Comparison of ENCODE assay signal across 10 mouse cellular contexts in the genomic region with DNA sequence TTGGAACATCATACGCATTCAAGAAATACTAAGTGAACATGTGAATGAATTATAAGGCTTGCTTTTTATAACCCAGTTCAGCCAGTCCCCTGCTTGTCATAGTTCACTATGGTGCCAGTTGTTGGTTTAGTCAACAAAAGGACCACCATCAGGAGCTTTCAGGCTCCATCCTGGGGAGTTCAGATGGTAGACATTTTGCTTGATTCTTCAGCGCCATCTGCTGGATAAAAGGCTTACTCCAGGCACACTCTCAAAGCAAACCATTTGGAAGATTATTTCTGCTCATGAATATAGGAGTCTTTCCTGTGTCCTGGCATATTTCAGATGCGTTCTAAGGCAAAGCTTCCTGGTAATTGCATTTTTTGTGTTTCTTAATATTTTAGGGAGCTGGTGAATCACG.
A peak's percentile ranks its signal among the peaks of the same experiment; 100 is the strongest.
DNase-seq lines count a peak whose midpoint lies in the region; ATAC-seq and TF ChIP-seq lines count a peak whose summit lies in the region.
"Had no signal": no experiment of that assay in that cellular context is flagged by ENCODE, and none has a peak within 500 bp of the region (broad histone marks: within the 10 kb centered on the region; RNA-seq: fewer than 3 reads in every experiment).

No protein-coding gene starts in this region.

- no peaks in the 10 kb centered on the region for H3K4me1 ChIP-seq in midbrain, postnatal 0 days (ENCODE audit: insufficient read depth, low read length)
- no peaks in the 10 kb centered on the region for H3K4me1 ChIP-seq in stomach, postnatal 0 days (replicated peaks; ENCODE audit: control insufficient read depth, insufficient read depth)
- H3K4me1 ChIP-seq: embryonic facial prominence, embryonic 12.5 days had no signal

- no peaks in the 10 kb centered on the region for H3K27me3 ChIP-seq in midbrain, postnatal 0 days (ENCODE audit: insufficient read depth, low read length)
- H3K27me3 ChIP-seq in stomach, postnatal 0 days (ENCODE audit: control insufficient read depth, insufficient read depth, low read length), result no peaks in the 10 kb centered on the region
- H3K27me3 ChIP-seq: embryonic facial prominence, embryonic 12.5 days had no signal

- H3K4me2 ChIP-seq in midbrain, postnatal 0 days (ENCODE audit: low read depth, low read length, poor library complexity, severe bottlenecking), result no peak overlapping the region
- H3K4me2 ChIP-seq in stomach, postnatal 0 days (replicated peaks; ENCODE audit: low read depth), result no peak overlapping the region
- H3K4me2 ChIP-seq: embryonic facial prominence, embryonic 12.5 days had no signal

- H3K9me3 ChIP-seq in midbrain, postnatal 0 days (ENCODE audit: low read length), result no peaks in the 10 kb centered on the region
- H3K9me3 ChIP-seq in stomach, postnatal 0 days (ENCODE audit: control insufficient read depth, low read length), result no peaks in the 10 kb centered on the region
- H3K9me3 ChIP-seq: embryonic facial prominence, embryonic 12.5 days had no signal

- WGBS in midbrain, postnatal 0 days, result 31% methylated on average over 4 of the region's 4 CpGs
- WGBS in stomach, postnatal 0 days, result 32% methylated on average over 4 of the region's 4 CpGs

- no peak for TF ChIP-seq EP300 in stomach, postnatal 0 days (optimal IDR thresholded peaks at IDR 0.05)

- peak; percentile 74; the same call in 1 of the 2 replicates for ATAC-seq in midbrain, postnatal 0 days (ENCODE audit: low FRiP score)
- ATAC-seq in stomach, postnatal 0 days (ENCODE audit: low FRiP score, low TSS enrichment), result no peak; the same call in 1 of the 2 replicates

- no peak overlapping the region for H3K4me3 ChIP-seq in midbrain, postnatal 0 days (ENCODE audit: low read depth, low read length)
- H3K4me3 ChIP-seq in stomach, postnatal 0 days (ENCODE audit: low read depth, low read length), result no peak overlapping the region
- H3K4me3 ChIP-seq: embryonic facial prominence, embryonic 12.5 days; myocyte had no signal

- intact Hi-C loops in left cerebral cortex, postnatal 25 days (cut with DNase I), result loop anchor here (1.0 to 5.0 kb wide), 5 partner anchors 90 to 245 kb away; partner anchors contain the start of gene Ppm1l

- no peak overlapping the region for H3K9ac ChIP-seq in midbrain, postnatal 0 days (replicated peaks; ENCODE audit: low read length, poor library complexity, severe bottlenecking)
- no peak overlapping the region for H3K9ac ChIP-seq in stomach, postnatal 0 days (ENCODE audit: low read length)
- H3K9ac ChIP-seq: embryonic facial prominence, embryonic 12.5 days had no signal

- peak; percentile 92 for TF ChIP-seq CTCF in midbrain, postnatal 0 days (IDR thresholded peaks at IDR 0.05)
- TF ChIP-seq CTCF in stomach, postnatal 0 days (IDR thresholded peaks at IDR 0.05; ENCODE audit: low read depth), result peak; percentile 93

- no peaks in the 10 kb centered on the region for H3K36me3 ChIP-seq in midbrain, postnatal 0 days (ENCODE audit: insufficient read depth, low read length)
- no peaks in the 10 kb centered on the region for H3K36me3 ChIP-seq in stomach, postnatal 0 days (ENCODE audit: control insufficient read depth, insufficient read depth, low read length)
- H3K36me3 ChIP-seq: embryonic facial prominence, embryonic 12.5 days had no signal

- peak; percentile 64 for DNase-seq in urinary bladder, postnatal 14 days (ENCODE audit: low spot score)
- no peak for DNase-seq in urinary bladder, postnatal 10 days (ENCODE audit: low spot score)
- peak; percentile 90 for DNase-seq in cerebellum, adult 9-10 months
- peak; percentile 50 to 93 for DNase-seq in frontal cortex, adult 2 months (ENCODE audit: extremely low spot score in 1 of 2, low spot score in 1 of 2)
- peak; percentile 62 for DNase-seq in kidney, adult 18-20 months
- DNase-seq in left cerebral cortex, postnatal 25 days (ENCODE audit: low spot score in 2 of 2), result peak; percentile 87 to 90
- peak; percentile 87 for DNase-seq in midbrain, postnatal 0 days (ENCODE audit: low spot score)
- peak; percentile 59 for DNase-seq in stomach, postnatal 0 days (ENCODE audit: low spot score)

- no peak overlapping the region for H3K27ac ChIP-seq in midbrain, postnatal 0 days (ENCODE audit: low read depth, low read length)
- no peak overlapping the region for H3K27ac ChIP-seq in stomach, postnatal 0 days (replicated peaks)
- H3K27ac ChIP-seq: embryonic facial prominence, embryonic 12.5 days had no signal
